Mouse (Mus musculus): Measurements from ENCODE around the gene Mapk8. TPM values are rescaled to one million over a fixed set of nuclear protein-coding genes. Genes with fewer than 3 reads are reported as not detected.

Gene Mapk8
- polyA plus RNA-seq, 1 experiment from 2014 or later = 17.1 TPM

DNA sequence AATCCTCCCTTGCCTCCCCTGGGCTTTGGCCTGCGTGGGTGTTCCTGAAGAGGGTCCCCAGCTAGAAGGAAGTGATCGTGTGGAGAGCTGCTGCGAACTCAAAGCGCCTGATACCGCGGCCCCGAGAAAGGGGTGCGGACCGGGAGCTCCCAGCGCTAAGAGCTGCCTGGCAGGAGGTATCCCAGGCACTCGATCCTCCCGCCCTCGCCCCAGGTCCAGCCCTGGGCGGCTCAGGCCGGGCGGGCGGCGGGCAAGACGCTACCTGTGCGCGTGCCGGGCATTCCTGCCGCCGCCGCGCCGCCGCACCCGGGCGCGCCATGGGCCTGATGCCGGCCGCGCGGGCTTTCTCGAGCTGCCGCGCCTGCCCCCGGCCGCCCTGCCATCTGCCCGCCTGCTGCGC is 95.9 kb downstream of the Mapk8 start:
- ATAC-seq (ENCODE audit: insufficient read depth) = peak; percentile 47
- WGBS = under 1% methylated on average over 42 of the region's 42 CpGs
- peak; percentile 51 for DNase-seq
- Histone ChIP-seq H3K9me3 (ENCODE audit: low read depth, low read length) (no peaks in the 10 kb centered on the region), H3K27me3 (ENCODE audit: insufficient read depth, low read length) (peaks cover 24% of the 10 kb centered on the region), H3K4me3 (ENCODE audit: low read depth, low read length) (peak overlapping the region; percentile 37), H3K9ac (peak overlapping the region; percentile 56), H3K4me2 (peak overlapping the region; percentile 77), H3K27ac (ENCODE audit: low read depth) (no peak overlapping the region), H3K36me3 (ENCODE audit: insufficient read depth) (no peaks in the 10 kb centered on the region), H3K4me1 (ENCODE audit: insufficient read depth) (peaks cover 11% of the 10 kb centered on the region; the same call in 1 of the 2 replicates)
- no peak for TF ChIP-seq CTCF (IDR thresholded peaks at IDR 0.05; ENCODE audit: low read depth)

DNA sequence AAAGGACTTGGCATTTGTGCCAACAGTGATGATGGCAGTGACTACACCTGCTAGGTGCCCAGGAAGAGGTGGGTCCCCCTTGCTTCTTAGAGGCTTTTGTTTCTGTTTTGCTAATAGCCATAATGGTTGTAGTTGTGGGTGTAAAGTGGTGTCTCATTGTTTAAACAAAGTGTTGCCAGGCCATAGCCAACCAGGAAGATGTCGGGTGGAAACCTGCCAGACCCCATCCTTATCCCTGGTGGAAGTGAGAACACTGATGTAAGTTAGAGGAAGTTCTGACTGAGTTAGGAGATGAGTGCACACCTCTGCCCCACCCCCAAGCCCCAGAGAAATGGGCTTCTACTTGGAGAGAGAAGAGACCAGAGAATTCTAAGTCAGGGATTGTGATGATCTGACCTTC is 98.8 kb downstream of the Mapk8 start:
- 28% methylated on average over 1 of the region's 1 CpGs for WGBS
- Histone ChIP-seq H3K4me1 (ENCODE audit: insufficient read depth) (peaks cover 11% of the 10 kb centered on the region; the same call in 1 of the 2 replicates), H3K4me2 (no peak overlapping the region), H3K27ac (ENCODE audit: low read depth) (no peak overlapping the region), H3K9ac (no peak overlapping the region), H3K36me3 (ENCODE audit: insufficient read depth) (no peaks in the 10 kb centered on the region), H3K27me3 (ENCODE audit: insufficient read depth, low read length) (peaks cover 24% of the 10 kb centered on the region), H3K4me3 (ENCODE audit: low read depth, low read length) (no peak overlapping the region), H3K9me3 (ENCODE audit: low read depth, low read length) (no peaks in the 10 kb centered on the region)
- TF ChIP-seq CTCF (IDR thresholded peaks at IDR 0.05; ENCODE audit: low read depth) = no peak
- DNase-seq (no peak), ATAC-seq (ENCODE audit: insufficient read depth) (no peak)

DNA sequence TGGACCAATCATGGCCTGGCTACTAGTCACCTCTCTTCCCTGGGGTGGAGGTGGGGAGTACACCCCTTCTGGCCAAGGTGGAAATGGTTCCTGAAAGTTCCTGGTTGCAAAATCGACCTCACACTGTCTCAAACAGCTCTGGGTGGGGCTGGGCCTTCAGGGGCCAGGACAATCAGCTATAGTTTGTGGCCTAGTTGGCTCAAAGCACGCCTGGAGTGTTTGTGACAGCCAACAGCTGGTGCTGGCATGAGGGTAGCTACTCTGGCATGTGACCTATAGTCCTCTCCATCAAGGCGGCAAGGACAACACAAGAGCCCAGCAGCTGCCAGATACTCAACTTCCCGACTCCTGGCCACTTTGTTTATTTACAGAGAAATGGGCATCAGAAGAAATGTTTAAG is 99.2 kb downstream of the Mapk8 start:
- DNase-seq (peak; percentile 65), ATAC-seq (ENCODE audit: insufficient read depth) (peak; percentile 11; the same call in 1 of the 2 replicates)
- TF ChIP-seq CTCF (IDR thresholded peaks at IDR 0.05; ENCODE audit: low read depth) = no peak
- no peaks in the 10 kb centered on the region for H3K9me3 ChIP-seq (ENCODE audit: low read depth, low read length)
- no peak overlapping the region for H3K4me3 ChIP-seq (ENCODE audit: low read depth, low read length)
- peaks cover 24% of the 10 kb centered on the region for H3K27me3 ChIP-seq (ENCODE audit: insufficient read depth, low read length)
- 29% methylated on average over 4 of the region's 4 CpGs for WGBS
- H3K9ac ChIP-seq = no peak overlapping the region
- H3K27ac ChIP-seq (ENCODE audit: low read depth) = no peak overlapping the region
- H3K4me1 ChIP-seq (ENCODE audit: insufficient read depth) = peaks cover 11% of the 10 kb centered on the region; the same call in 1 of the 2 replicates
- H3K4me2 ChIP-seq = no peak overlapping the region
- H3K36me3 ChIP-seq (ENCODE audit: insufficient read depth) = no peaks in the 10 kb centered on the region

DNA sequence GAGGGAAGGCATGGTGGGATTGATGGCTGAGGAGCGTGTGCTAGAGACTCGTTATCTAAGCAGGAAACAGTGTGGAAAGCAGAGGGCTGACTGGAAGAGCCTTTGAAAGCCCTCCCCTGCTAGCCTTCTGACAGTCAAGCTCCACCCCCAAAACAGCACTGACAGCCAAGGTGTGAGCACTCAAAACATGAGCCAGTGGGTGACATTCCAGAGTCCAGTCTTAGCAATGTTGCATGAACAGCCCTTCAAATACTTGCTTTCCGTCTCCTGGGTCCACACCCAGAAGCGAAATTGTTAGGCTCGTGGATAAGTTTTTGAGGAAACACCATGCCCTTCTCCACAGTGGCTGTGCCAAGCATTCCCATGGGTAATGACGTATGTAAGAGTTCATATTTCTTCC is 100.4 kb downstream of the Mapk8 start:
- Histone ChIP-seq H3K4me1 (ENCODE audit: insufficient read depth) (peaks cover 11% of the 10 kb centered on the region; the same call in 1 of the 2 replicates), H3K27ac (ENCODE audit: low read depth) (no peak overlapping the region), H3K36me3 (ENCODE audit: insufficient read depth) (no peaks in the 10 kb centered on the region), H3K4me2 (no peak overlapping the region), H3K9me3 (ENCODE audit: low read depth, low read length) (no peaks in the 10 kb centered on the region), H3K4me3 (ENCODE audit: low read depth, low read length) (no peak overlapping the region), H3K9ac (no peak overlapping the region), H3K27me3 (ENCODE audit: insufficient read depth, low read length) (peaks cover 19% of the 10 kb centered on the region)
- ATAC-seq (ENCODE audit: insufficient read depth) = no peak
- WGBS = 57% methylated on average over 6 of the region's 6 CpGs
- TF ChIP-seq CTCF (IDR thresholded peaks at IDR 0.05; ENCODE audit: low read depth) = no peak
- DNase-seq = no peak

DNA sequence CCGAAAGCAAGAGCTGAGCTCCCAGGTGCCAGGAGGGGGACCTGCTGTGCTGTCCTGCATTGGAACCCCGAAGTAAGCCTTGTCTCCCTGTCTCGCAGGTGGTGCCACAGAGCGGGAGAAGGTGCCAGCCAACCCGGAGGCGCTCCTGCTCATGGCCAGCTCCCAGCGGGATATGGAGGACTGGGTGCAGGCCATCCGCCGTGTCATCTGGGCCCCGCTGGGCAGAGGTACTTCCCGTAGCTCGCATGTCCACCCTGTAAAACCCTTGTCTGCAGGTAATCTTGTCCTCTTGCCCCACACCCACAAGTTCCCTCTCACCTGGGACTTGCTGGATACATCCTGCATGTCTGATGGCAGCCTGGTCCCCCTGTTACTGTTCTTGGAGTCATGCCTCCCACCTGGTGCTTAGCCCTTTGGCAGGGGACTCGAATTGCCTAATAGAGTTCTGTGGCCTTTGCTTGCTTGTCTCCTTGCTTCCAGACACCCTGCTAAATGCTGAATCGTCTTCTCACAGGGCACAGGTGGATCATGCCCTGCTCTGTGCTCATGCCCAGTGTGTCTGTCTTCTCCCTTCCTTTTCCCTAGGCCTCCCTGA is 103.7 kb downstream of the Mapk8 start:
- no peak overlapping the region for H3K4me3 ChIP-seq (ENCODE audit: low read depth, low read length)
- H3K4me2 ChIP-seq = no peak overlapping the region
- DNase-seq (no peak), ATAC-seq (ENCODE audit: insufficient read depth) (no peak)
- no peaks in the 10 kb centered on the region for H3K9me3 ChIP-seq (ENCODE audit: low read depth, low read length)
- H3K4me1 ChIP-seq (ENCODE audit: insufficient read depth) = peaks cover 11% of the 10 kb centered on the region; the same call in 1 of the 2 replicates
- no peak overlapping the region for H3K9ac ChIP-seq
- no peak overlapping the region for H3K27ac ChIP-seq (ENCODE audit: low read depth)
- TF ChIP-seq CTCF (IDR thresholded peaks at IDR 0.05; ENCODE audit: low read depth) = no peak
- H3K27me3 ChIP-seq (ENCODE audit: insufficient read depth, low read length) = no peaks in the 10 kb centered on the region
- WGBS = 79% methylated on average over 14 of the region's 14 CpGs
- no peaks in the 10 kb centered on the region for H3K36me3 ChIP-seq (ENCODE audit: insufficient read depth)

DNA sequence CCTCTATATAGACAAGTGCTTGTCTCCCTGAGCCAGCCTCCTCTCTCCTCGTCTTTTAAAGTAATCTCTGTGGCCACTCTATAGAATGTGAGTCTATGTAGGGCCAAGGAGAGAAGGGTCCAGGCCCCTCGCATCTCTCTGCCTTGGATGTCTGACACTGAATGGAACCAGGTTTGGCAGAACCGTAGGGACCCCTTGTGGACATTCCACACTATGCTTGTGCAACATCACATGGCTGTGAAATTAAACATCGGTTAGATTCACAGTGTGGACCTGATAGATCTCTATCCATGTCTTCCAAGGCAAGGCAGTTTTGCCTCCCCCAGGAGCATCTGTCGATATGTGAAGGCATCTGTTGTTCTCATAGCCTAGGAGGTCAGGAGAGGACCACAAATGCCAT is 108.3 kb downstream of the Mapk8 start:
- H3K4me2 ChIP-seq = no peak overlapping the region
- ATAC-seq (ENCODE audit: insufficient read depth) = no peak
- no peaks in the 10 kb centered on the region for H3K36me3 ChIP-seq (ENCODE audit: insufficient read depth)
- WGBS = 57% methylated on average over 5 of the region's 5 CpGs
- H3K27me3 ChIP-seq (ENCODE audit: insufficient read depth, low read length) = no peaks in the 10 kb centered on the region
- no peak overlapping the region for H3K4me3 ChIP-seq (ENCODE audit: low read depth, low read length)
- H3K4me1 ChIP-seq (ENCODE audit: insufficient read depth) = peaks cover 3% of the 10 kb centered on the region; the same call in 1 of the 2 replicates
- H3K9ac ChIP-seq = no peak overlapping the region
- TF ChIP-seq CTCF (IDR thresholded peaks at IDR 0.05; ENCODE audit: low read depth) = peak; percentile 52
- H3K27ac ChIP-seq (ENCODE audit: low read depth) = no peak overlapping the region
- no peaks in the 10 kb centered on the region for H3K9me3 ChIP-seq (ENCODE audit: low read depth, low read length)
- no peak for DNase-seq

DNA sequence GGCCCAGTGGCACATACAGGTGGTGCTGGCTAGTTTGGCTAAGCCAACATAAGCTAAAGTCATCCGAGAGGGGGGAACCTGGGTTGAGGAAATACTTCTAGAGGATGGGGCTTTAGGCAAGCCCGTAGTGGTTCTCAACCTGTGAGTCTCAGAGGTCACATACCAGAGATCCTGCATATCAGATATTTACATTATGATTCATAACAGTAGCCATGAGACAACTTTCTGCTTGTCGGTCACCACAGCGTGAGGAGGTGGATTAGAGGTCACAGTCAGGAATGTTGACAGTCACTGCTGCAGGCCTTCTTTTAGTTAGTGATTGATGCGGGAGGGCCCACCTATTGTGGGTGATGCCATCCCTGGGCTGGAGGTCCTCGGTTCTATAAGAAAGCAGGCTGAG is 111.2 kb downstream of the Mapk8 start:
- no peak for ATAC-seq (ENCODE audit: insufficient read depth)
- H3K4me3 ChIP-seq (ENCODE audit: low read depth, low read length) = no peak overlapping the region
- no peak for TF ChIP-seq CTCF (IDR thresholded peaks at IDR 0.05; ENCODE audit: low read depth)
- no peaks in the 10 kb centered on the region for H3K27me3 ChIP-seq (ENCODE audit: insufficient read depth, low read length)
- WGBS = 23% methylated on average over 6 of the region's 6 CpGs
- H3K4me1 ChIP-seq (ENCODE audit: insufficient read depth) = peaks cover 8% of the 10 kb centered on the region
- H3K9ac ChIP-seq = no peak overlapping the region
- H3K27ac ChIP-seq (ENCODE audit: low read depth) = no peak overlapping the region
- no peak overlapping the region for H3K4me2 ChIP-seq
- no peaks in the 10 kb centered on the region for H3K36me3 ChIP-seq (ENCODE audit: insufficient read depth)
- DNase-seq = no peak
- H3K9me3 ChIP-seq (ENCODE audit: low read depth, low read length) = no peaks in the 10 kb centered on the region
